Mouse (Mus musculus) spleen, postnatal 0 days (tissue): Measurements from ENCODE around the gene Srp54c. TPM values are rescaled to one million over a fixed set of nuclear protein-coding genes. Genes with fewer than 3 reads are reported as not detected.

ENCODE experiments used
- polyA plus RNA-seq: library from polyadenylated mRNA; unstranded; fragments of >200 nt; fragmentation: Nextera tagmentation; extraction: Ambion mirVana; gene quantifications from 2 replicates; pipeline ENCODE4 v1.2.1, GENCODE M21; 2015

Gene Srp54c
- 37.4 and 37.9 TPM in 2 replicates for polyA plus RNA-seq

GRCm38 (mm10) chr12:55229626-55230519 is at the start of gene Srp54c:
Srp54c (plus strand) TSS chr12:55230168.

GRCm38 (mm10) chr12:55199306-55199705 is 30.7 kb upstream of the Srp54c start, which contains the start of gene 1700047I17Rik2:
1700047I17Rik2 (plus strand) TSS chr12:55199592.

GRCm38 (mm10) chr12:55299336-55299735 is 69.4 kb downstream of the Srp54c start, which contains the start of gene 1110008L16Rik:
1110008L16Rik (plus strand) TSS chr12:55299577.

GRCm38 (mm10) chr12:55302485-55303441 is 72.8 kb downstream of the Srp54c start, which contains the start of gene Ppp2r3c:
Ppp2r3c (minus strand) TSS chr12:55302998.

Other genes starting within 250 kb of the Srp54c start
- gene Gm20403, start 243.6 kb upstream of the Srp54c start, polyA plus RNA-seq, result not detected in 2 replicates
- 44.5 and 48.9 TPM in 2 replicates for gene Baz1a, start 215.8 kb upstream of the Srp54c start, polyA plus RNA-seq
- gene 2700097O09Rik, start 150.1 kb upstream of the Srp54c start, polyA plus RNA-seq, result 28.3 and 31.8 TPM in 2 replicates
- 79.1 and 82.9 TPM in 2 replicates for gene Srp54a, start 149.9 kb upstream of the Srp54c start, polyA plus RNA-seq
- gene Fam177a, start 105.7 kb upstream of the Srp54c start, polyA plus RNA-seq, result 15.9 and 16.5 TPM in 2 replicates
- 30.5 and 32.0 TPM in 2 replicates for gene Srp54b, start 75.1 kb upstream of the Srp54c start, polyA plus RNA-seq
- not detected in 2 replicates for gene 1700047I17Rik2, start 30.6 kb upstream of the Srp54c start, polyA plus RNA-seq
- 7.9 and 8.5 TPM in 2 replicates for gene 1110008L16Rik, start 69.4 kb downstream of the Srp54c start, polyA plus RNA-seq
- 10.8 and 11.9 TPM in 2 replicates for gene Ppp2r3c, start 72.8 kb downstream of the Srp54c start, polyA plus RNA-seq
- gene Psma6, start 154.1 kb downstream of the Srp54c start, polyA plus RNA-seq, result 291 and 294 TPM in 2 replicates